Mouse (Mus musculus): ENCODE results near the gene Gm49721. TPM values are rescaled to one million over a fixed set of nuclear protein-coding genes. Genes with fewer than 3 reads are reported as not detected.
"Not testable (repeated sequence)": the region's sequence is repeated elsewhere in the genome, so short reads cannot be mapped to it uniquely, and the experiment has no call there.

The Gm49721 gene
- polyA plus RNA-seq (2015; fragmentation: Nextera tagmentation; extraction: Ambion mirVana): 0.14 and 0.68 TPM in 2 replicates

GRCm38 (mm10) chr17:6978287-6979248 is at the start of gene Gm49721:
Gene Gm49721 (plus strand): TSS chr17:6978904.
- Histone ChIP-seq H3K9ac (peak within 1 kb of the TSS; percentile 66), H3K27ac (peak within 1 kb of the TSS; percentile 78)
- WGBS: 2% methylated on average over 32 of the region's 68 CpGs

DNA sequence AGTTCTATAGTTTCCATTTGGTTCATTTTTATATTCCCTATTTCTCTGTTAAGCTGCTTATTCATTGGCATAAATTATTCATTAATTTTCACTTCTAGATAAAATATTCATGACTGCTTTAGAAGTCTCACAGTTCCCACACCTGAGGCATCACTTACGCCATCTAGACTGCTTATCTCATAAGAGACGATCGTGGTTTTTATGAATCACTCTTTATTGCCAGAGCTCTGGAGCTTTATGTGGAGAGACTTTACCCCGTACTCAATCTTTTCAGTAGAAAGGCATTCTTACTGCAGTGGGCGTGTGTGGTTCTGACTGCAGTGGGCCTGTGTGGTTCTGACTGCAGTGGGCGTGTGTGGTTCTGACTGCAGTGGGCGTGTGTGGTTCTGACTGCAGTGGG is 47.1 kb upstream of the Gm49721 start:
- not testable (repeated sequence) for H3K4me1 ChIP-seq; H3K36me3 ChIP-seq; H3K9me3 ChIP-seq (replicated peaks); H3K27ac ChIP-seq; ATAC-seq (replicated peaks; ENCODE audit: low FRiP score); H3K4me2 ChIP-seq; H3K4me3 ChIP-seq (replicated peaks); H3K27me3 ChIP-seq; H3K9ac ChIP-seq
- 96% methylated on average over 7 of the region's 7 CpGs for WGBS

More at GRCm38 (mm10) chr17:6978287-6979248, at the start of gene Gm49721:
- H3K27me3 ChIP-seq; H3K36me3 ChIP-seq; H3K9me3 ChIP-seq (replicated peaks); H3K4me1 ChIP-seq: not testable (repeated sequence)
- Histone ChIP-seq H3K4me2 (peak within 1 kb of the TSS; percentile 61), H3K4me3 (replicated peaks) (peak within 1 kb of the TSS; percentile 62)
- ATAC-seq (replicated peaks; ENCODE audit: low FRiP score): peak; percentile 98

GRCm38 (mm10) chr17:6942560-6942959 is 36.1 kb upstream of the Gm49721 start:
- not testable (repeated sequence) for H3K9me3 ChIP-seq (replicated peaks); H3K4me1 ChIP-seq; H3K4me3 ChIP-seq (replicated peaks); H3K27ac ChIP-seq; H3K36me3 ChIP-seq; H3K4me2 ChIP-seq; ATAC-seq (replicated peaks; ENCODE audit: low FRiP score); H3K9ac ChIP-seq; H3K27me3 ChIP-seq
- no CpG with 5 or more reads among the region's 4 CpGs for WGBS

- H3K27ac ChIP-seq: peak overlapping the region; percentile 95; the same call in 1 of the 2 replicates
- ATAC-seq (replicated peaks; ENCODE audit: low FRiP score): peak; percentile 12; the same call in 1 of the 2 replicates
Measured at GRCm38 (mm10) chr17:6947637-6947983, 31.1 kb upstream of the Gm49721 start.

GRCm38 (mm10) chr17:6947984-6948768 is 30.5 kb upstream of the Gm49721 start, which contains the start of gene Rsph3b:
Gene Rsph3b (minus strand): TSS chr17:6948682.
- peak; percentile 97 for ATAC-seq (replicated peaks; ENCODE audit: low FRiP score)
- Histone ChIP-seq H3K4me3 (replicated peaks) (peak within 1 kb of the TSS; percentile 62), H3K4me2 (peak within 1 kb of the TSS; percentile 69), H3K9ac (peak within 1 kb of the TSS; percentile 48), H3K27ac (peak within 1 kb of the TSS; percentile 95)
- H3K36me3 ChIP-seq; H3K4me1 ChIP-seq; H3K9me3 ChIP-seq (replicated peaks); H3K27me3 ChIP-seq: not testable (repeated sequence)
- under 1% methylated on average over 67 of the region's 73 CpGs for WGBS

More at GRCm38 (mm10) chr17:6947637-6947983, 31.1 kb upstream of the Gm49721 start:
- peak overlapping the region; percentile 69 for H3K4me2 ChIP-seq
- peak overlapping the region; percentile 62 for H3K4me3 ChIP-seq (replicated peaks)
- not testable (repeated sequence) for H3K27me3 ChIP-seq; H3K9me3 ChIP-seq (replicated peaks); H3K4me1 ChIP-seq; H3K36me3 ChIP-seq; H3K9ac ChIP-seq
- no CpG with 5 or more reads among the region's 8 CpGs for WGBS

GRCm38 (mm10) chr17:6948769-6949228 is 29.9 kb upstream of the Gm49721 start:
- H3K27me3 ChIP-seq; H3K9me3 ChIP-seq (replicated peaks); H3K4me1 ChIP-seq; H3K36me3 ChIP-seq: not testable (repeated sequence)
- Histone ChIP-seq H3K27ac (peak overlapping the region; percentile 95), H3K4me2 (peak overlapping the region; percentile 69), H3K9ac (peak overlapping the region; percentile 48; the same call in 1 of the 2 replicates), H3K4me3 (replicated peaks) (peak overlapping the region; percentile 62)
- peak; percentile 26 for ATAC-seq (replicated peaks; ENCODE audit: low FRiP score)
- WGBS: 8% methylated on average over 9 of the region's 9 CpGs

DNA sequence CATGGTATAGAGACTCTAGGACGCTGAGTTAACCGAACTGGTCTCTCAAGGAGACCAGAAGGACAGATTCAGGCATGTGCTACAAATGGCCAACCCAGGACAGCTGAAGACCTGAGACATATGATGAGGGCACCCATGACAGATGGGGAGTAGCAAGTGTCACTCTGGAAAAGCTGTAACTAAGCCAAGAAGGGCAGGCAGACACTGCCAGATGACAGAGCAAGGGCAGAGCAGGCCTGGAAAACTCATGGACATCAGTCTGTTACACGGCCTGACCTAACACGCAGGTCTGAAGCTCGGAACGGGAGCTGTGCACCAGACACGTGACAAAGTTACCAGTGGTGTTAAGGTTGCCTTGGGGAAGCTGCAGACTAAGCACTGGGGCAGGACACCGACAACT is 19.8 kb upstream of the Gm49721 start:
- H3K9me3 ChIP-seq (replicated peaks); H3K4me1 ChIP-seq; H3K27ac ChIP-seq; H3K4me3 ChIP-seq (replicated peaks); H3K27me3 ChIP-seq; H3K4me2 ChIP-seq; H3K9ac ChIP-seq; ATAC-seq (replicated peaks; ENCODE audit: low FRiP score); H3K36me3 ChIP-seq: not testable (repeated sequence)
- 85% methylated on average over 7 of the region's 8 CpGs for WGBS

GRCm38 (mm10) chr17:6959543-6960259 is 19.0 kb upstream of the Gm49721 start:
- not testable (repeated sequence) for H3K4me1 ChIP-seq; ATAC-seq (replicated peaks; ENCODE audit: low FRiP score); H3K36me3 ChIP-seq; H3K27ac ChIP-seq; H3K9ac ChIP-seq; H3K9me3 ChIP-seq (replicated peaks); H3K27me3 ChIP-seq
- 61% methylated on average over 5 of the region's 6 CpGs for WGBS
- Histone ChIP-seq H3K4me3 (replicated peaks) (peak overlapping the region; percentile 54), H3K4me2 (peak overlapping the region; percentile 51)

GRCm38 (mm10) chr17:6960349-6960748 is 18.4 kb upstream of the Gm49721 start:
- H3K27me3 ChIP-seq; H3K9me3 ChIP-seq (replicated peaks); H3K36me3 ChIP-seq; H3K27ac ChIP-seq; H3K4me1 ChIP-seq; ATAC-seq (replicated peaks; ENCODE audit: low FRiP score): not testable (repeated sequence)
- Histone ChIP-seq H3K4me3 (replicated peaks) (peak overlapping the region; percentile 54), H3K9ac (peak overlapping the region; percentile 23; the same call in 1 of the 2 replicates), H3K4me2 (peak overlapping the region; percentile 51)
- WGBS: under 1% methylated on average over 12 of the region's 12 CpGs

DNA sequence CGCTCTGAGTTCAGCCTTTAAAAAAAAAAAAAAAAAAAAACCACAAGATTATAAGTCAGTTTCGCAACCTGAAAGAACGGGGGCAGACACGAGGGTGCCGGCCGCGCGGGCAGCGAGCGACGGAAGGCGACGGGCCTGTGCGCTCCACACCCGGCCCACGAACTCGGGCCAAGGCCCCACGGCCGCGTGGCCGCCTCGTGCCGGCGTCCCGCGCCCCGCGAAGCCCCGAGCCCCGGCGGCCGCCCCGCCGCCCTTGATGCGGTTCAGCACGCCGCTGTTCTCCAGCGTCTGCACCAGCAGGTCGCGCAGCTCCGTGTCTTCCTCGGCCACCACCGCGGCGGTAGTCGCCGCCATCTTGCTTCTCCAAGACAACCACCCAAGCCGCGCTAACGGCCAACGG is 17.9 kb upstream of the Gm49721 start, which contains the start of gene Tagap1:
Gene Tagap1 (minus strand): TSS at position 381 of the 400 bp plus-strand sequence.
- ATAC-seq (replicated peaks; ENCODE audit: low FRiP score); H3K27me3 ChIP-seq; H3K9me3 ChIP-seq (replicated peaks); H3K4me1 ChIP-seq; H3K36me3 ChIP-seq: not testable (repeated sequence)
- Histone ChIP-seq H3K27ac (peak within 1 kb of the TSS; percentile 76), H3K4me2 (peak within 1 kb of the TSS; percentile 55), H3K9ac (peak within 1 kb of the TSS; percentile 43; the same call in 1 of the 2 replicates), H3K4me3 (replicated peaks) (peak within 1 kb of the TSS; percentile 54)
- WGBS: under 1% methylated on average over 47 of the region's 51 CpGs

DNA sequence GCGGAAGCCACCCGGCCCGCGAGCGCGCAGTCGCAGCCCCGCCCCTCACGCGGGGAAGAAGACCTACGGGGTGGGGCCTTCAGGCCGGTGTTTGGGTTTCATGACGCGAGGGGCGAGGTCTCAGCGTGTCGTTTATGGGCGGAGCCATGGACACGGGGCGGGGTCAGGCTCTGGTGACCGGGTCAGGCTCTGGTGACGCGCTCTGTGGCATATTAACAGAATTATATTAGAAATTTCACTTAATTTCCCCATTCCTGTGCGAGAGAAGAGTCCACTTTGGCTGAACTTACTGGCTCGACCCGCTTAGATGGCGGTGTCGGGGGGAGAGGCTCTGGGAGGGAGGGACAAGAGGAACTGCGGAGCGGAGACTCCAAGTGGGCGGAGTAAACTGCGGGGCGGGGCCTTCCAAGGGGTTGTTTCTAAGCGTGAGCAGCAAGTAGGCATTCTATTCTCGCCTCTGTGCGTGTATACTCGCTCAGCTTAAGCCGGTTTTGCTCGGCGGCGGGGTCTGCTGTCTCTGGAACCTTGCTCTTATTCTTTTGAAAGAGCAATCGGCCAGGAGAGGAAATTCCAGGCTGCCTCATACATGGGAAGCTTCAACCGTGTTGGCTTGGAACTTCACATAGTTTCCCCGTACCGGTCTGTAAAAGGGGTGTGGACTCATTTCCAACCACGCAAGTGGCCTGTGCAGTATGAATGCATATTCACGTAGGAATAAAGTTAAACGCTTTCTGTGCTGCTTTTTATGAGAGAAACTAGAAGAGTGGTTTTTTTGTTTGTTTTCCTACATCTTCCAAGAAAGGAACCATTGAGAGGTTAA is 17.3 kb upstream of the Gm49721 start:
- peak overlapping the region; percentile 72; the same call in 1 of the 2 replicates for H3K27ac ChIP-seq

More for the DNA sequence above, 17.3 kb upstream of the Gm49721 start:
- H3K9ac ChIP-seq; H3K27me3 ChIP-seq; H3K36me3 ChIP-seq; H3K9me3 ChIP-seq (replicated peaks); H3K4me1 ChIP-seq: not testable (repeated sequence)
- peak; percentile 98 for ATAC-seq (replicated peaks; ENCODE audit: low FRiP score)
- Histone ChIP-seq H3K4me3 (replicated peaks) (peak overlapping the region; percentile 54), H3K4me2 (peak overlapping the region; percentile 55)
- 0% methylated on average over 16 of the region's 48 CpGs for WGBS
